Mouse (Mus musculus) layer of hippocampus, adult 8-10 months (tissue): ENCODE results near the gene Tspyl2. TPM values are rescaled to one million over a fixed set of nuclear protein-coding genes. Genes with fewer than 3 reads are reported as not detected.

Experiments
- total RNA-seq, 4 experiments: library from RNA; stranded (reverse); gene quantifications; 2 replicates each; pipeline ENCODE4 v1.2.4; 2022

Gene Tspyl2
- total RNA-seq, 4 experiments from 2014 or later: 116 to 139 (median 126) TPM

Other genes starting within 250 kb of the Tspyl2 start
- 100 to 1,000 TPM; 143 to 160 (median 154) TPM for gene Iqsec2, start 198.2 kb downstream of the Tspyl2 start, total RNA-seq
- gene Kdm5c, start 109.4 kb downstream of the Tspyl2 start, total RNA-seq: 10 to 100 TPM; 44.8 to 64.3 (median 52.9) TPM
- gene Kantr, start 14.9 kb downstream of the Tspyl2 start, total RNA-seq: 10 to 100 TPM; 47.9 to 60.3 (median 54.7) TPM
- 10 to 100 TPM; 14.3 to 17.8 (median 15.6) TPM for gene Gpr173, start 26.3 kb upstream of the Tspyl2 start, total RNA-seq
- gene Cldn34a, start 220.9 kb upstream of the Tspyl2 start, total RNA-seq: not detected